Mouse (Mus musculus) intestine, embryonic 15.5 days (tissue): ENCODE data around the gene Stc2. TPM values are rescaled to one million over a fixed set of nuclear protein-coding genes. Genes with fewer than 3 reads are reported as not detected.

Experiments
- ATAC-seq: fragments of 200-750 bp; cut with Nextera tagmentation; 2 replicates; pipeline ENCODE4 v1.8.0; 2017; ENCODE audit warnings: moderate TSS enrichment, moderate library complexity
- H3K27ac ChIP-seq: fragments of 300-500 bp; sonication (generic); 2 replicates; pipeline ENCODE4 v1.5.1; 2015; ENCODE audit warnings: mild to moderate bottlenecking, inconsistent platforms
- H3K27me3 ChIP-seq: fragments of 300-500 bp; sonication (generic); replicated peaks from 2 replicates; pipeline ENCODE4 v1.6.1; 2015; ENCODE audit warnings: inconsistent platforms
- H3K36me3 ChIP-seq: fragments of 300-500 bp; sonication (generic); 2 replicates; pipeline ENCODE4 v1.6.1; 2015; ENCODE audit warnings: inconsistent platforms
- H3K4me1 ChIP-seq: fragments of 300-500 bp; sonication (generic); replicated peaks from 2 replicates; pipeline ENCODE4 v1.6.1; 2015; ENCODE audit warnings: inconsistent platforms
- H3K4me2 ChIP-seq: fragments of 300-500 bp; sonication (generic); replicated peaks from 2 replicates; pipeline ENCODE4 v1.6.1; 2015; ENCODE audit warnings: mild to moderate bottlenecking, inconsistent platforms
- H3K4me3 ChIP-seq: fragments of 300-500 bp; sonication (generic); replicated peaks from 2 replicates; pipeline ENCODE4 v1.5.1; 2015; ENCODE audit warnings: inconsistent platforms
- H3K9ac ChIP-seq: fragments of 300-500 bp; sonication (generic); 2 replicates; pipeline ENCODE4 v1.6.1; 2015; ENCODE audit warnings: inconsistent platforms
- H3K9me3 ChIP-seq: fragments of 300-500 bp; sonication (generic); 2 replicates; pipeline ENCODE4 v1.6.1; 2016; ENCODE audit warnings: inconsistent platforms
- WGBS: fragments of 180-500 bp; shearing (Covaris S2); methylation state at CpG from one replicate; pipeline ENCODE4 v1.1.7; 2015; 5-methylcytosine and 5-hydroxymethylcytosine counted together
- polyA plus RNA-seq: library from polyadenylated mRNA; unstranded; fragments of >200 nt; fragmentation: Nextera tagmentation; extraction: Ambion mirVana; gene quantifications from 2 replicates; pipeline ENCODE4 v1.2.1, GENCODE M21; 2015

Stc2 gene
- 8.5 and 8.9 TPM in 2 replicates for polyA plus RNA-seq

DNA sequence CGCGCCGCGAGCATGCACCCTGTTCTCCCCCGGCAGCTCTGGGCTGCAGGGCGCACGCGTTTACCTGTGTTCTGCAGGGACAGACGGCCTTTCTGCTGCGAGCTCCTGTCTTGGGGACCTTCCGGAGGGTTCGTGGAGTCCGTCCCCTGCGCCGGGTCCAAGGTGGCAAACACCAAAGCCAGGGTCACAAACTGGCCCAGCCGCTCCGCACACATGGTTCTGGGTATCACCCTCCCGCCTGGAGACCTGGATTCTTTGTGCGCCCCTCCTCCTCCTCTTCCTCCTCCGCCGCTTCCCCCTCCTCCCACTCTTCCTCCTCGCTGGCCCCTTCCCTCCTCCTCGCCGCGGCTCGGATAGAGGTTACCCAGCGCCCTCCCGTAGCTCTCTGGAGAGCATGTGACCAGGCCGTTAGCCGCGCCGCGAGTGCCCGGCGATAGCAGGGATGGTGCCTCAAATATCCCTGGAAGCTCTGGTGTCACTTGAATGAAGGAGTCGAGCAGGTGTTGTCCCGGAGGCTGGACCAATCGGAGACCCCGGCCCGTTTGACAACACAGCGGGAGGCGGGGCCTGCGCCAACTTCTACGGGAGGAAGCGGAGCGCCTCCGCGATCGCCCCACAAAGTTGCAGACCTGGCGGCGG, at the start of gene Stc2:
TSS of gene Stc2 (minus strand) at position 427 of the 639 bp plus-strand sequence.
- Histone ChIP-seq H3K36me3 (no peaks in the 10 kb centered on the region), H3K4me2 (peak within 1 kb of the TSS; percentile 98), H3K4me1 (peaks cover 13% of the 10 kb centered on the region; the same call in 1 of the 2 replicates), H3K27me3 (peaks cover 17% of the 10 kb centered on the region; the same call in 1 of the 2 replicates), H3K9me3 (no peaks in the 10 kb centered on the region), H3K9ac (peak within 1 kb of the TSS; percentile 76), H3K4me3 (peak within 1 kb of the TSS; percentile 72), H3K27ac (peak within 1 kb of the TSS; percentile 71)
- under 1% methylated on average over 48 of the region's 51 CpGs for WGBS
- ATAC-seq = peak; percentile 89

- Histone ChIP-seq H3K9ac (no peak overlapping the region), H3K4me1 (no peaks in the 10 kb centered on the region)
- WGBS = 78% methylated on average over 5 of the region's 5 CpGs
These were observed 47.2 kb upstream of the Stc2 start for GRCm38 (mm10) chr11:31417071-31417470.

GRCm38 (mm10) chr11:31412376-31412775, 42.5 kb upstream of the Stc2 start:
- no peaks in the 10 kb centered on the region for H3K27me3 ChIP-seq
- no peak for ATAC-seq
- 66% methylated on average over 3 of the region's 3 CpGs for WGBS
- no peaks in the 10 kb centered on the region for H3K9me3 ChIP-seq
- H3K9ac ChIP-seq = no peak overlapping the region
- no peaks in the 10 kb centered on the region for H3K36me3 ChIP-seq
- H3K27ac ChIP-seq = no peak overlapping the region
- H3K4me1 ChIP-seq = no peaks in the 10 kb centered on the region
- H3K4me3 ChIP-seq = no peak overlapping the region
- H3K4me2 ChIP-seq = no peak overlapping the region

More at GRCm38 (mm10) chr11:31417071-31417470, 47.2 kb upstream of the Stc2 start:
- no peak overlapping the region for H3K4me2 ChIP-seq
- H3K27ac ChIP-seq = no peak overlapping the region
- no peaks in the 10 kb centered on the region for H3K36me3 ChIP-seq
- ATAC-seq = no peak
- H3K27me3 ChIP-seq = no peaks in the 10 kb centered on the region
- no peak overlapping the region for H3K4me3 ChIP-seq
- no peaks in the 10 kb centered on the region for H3K9me3 ChIP-seq

DNA sequence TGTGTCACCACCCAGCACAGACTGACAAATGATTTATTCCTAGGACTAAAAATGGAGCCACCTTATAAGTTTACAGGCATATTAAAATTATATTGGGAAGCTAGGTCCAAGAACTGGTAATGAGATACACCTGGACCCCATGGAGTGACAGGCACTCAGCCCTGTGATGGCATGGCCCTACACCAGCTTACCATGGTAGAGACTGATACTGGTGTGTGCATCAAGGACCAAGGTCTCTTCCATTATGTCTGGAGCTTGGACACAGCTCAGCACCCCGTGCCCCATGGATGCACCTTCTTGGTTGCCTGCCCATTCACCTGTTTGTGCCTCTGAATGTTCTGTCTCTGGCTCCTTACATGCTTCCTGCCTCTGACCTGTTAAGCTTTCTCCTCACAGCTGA, 36.9 kb upstream of the Stc2 start:
- no peak overlapping the region for H3K4me3 ChIP-seq
- ATAC-seq = no peak
- H3K9ac ChIP-seq = no peak overlapping the region
- no peaks in the 10 kb centered on the region for H3K36me3 ChIP-seq
- H3K27ac ChIP-seq = no peak overlapping the region
- no peak overlapping the region for H3K4me2 ChIP-seq
- H3K9me3 ChIP-seq = no peaks in the 10 kb centered on the region
- no peaks in the 10 kb centered on the region for H3K4me1 ChIP-seq
- WGBS = 83% methylated on average over 1 of the region's 1 CpGs
- H3K27me3 ChIP-seq = no peaks in the 10 kb centered on the region

GRCm38 (mm10) chr11:31403080-31403479, 33.2 kb upstream of the Stc2 start:
- Histone ChIP-seq H3K4me3 (no peak overlapping the region), H3K27ac (no peak overlapping the region), H3K4me2 (no peak overlapping the region), H3K36me3 (no peaks in the 10 kb centered on the region), H3K27me3 (no peaks in the 10 kb centered on the region), H3K9me3 (no peaks in the 10 kb centered on the region), H3K9ac (no peak overlapping the region), H3K4me1 (no peaks in the 10 kb centered on the region)
- WGBS = 95% methylated on average over 1 of the region's 1 CpGs
- no peak for ATAC-seq

DNA sequence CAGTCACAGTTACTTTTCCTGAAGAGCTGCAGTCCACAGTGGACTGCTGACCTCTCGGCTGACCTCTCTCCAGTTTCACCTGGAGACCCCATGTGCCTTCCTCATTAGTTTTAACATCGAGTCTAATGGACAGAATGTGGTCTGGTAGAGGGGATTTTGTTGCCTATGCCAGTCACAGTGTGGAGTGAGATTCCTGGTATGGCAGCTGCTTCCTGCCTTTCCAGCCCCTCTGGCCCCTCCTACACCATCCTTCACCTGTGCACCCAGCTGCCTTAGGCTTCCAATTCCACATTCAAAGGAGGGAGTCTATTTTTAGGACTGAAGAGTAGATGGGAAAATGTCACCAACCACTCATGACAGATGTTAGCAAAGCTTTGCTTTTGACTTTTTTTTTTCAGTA, 28.7 kb upstream of the Stc2 start:
- no peak overlapping the region for H3K9ac ChIP-seq
- H3K9me3 ChIP-seq = no peaks in the 10 kb centered on the region
- H3K4me1 ChIP-seq = no peaks in the 10 kb centered on the region
- H3K4me3 ChIP-seq = no peak overlapping the region
- no peaks in the 10 kb centered on the region for H3K36me3 ChIP-seq
- H3K27ac ChIP-seq = no peak overlapping the region
- ATAC-seq = no peak
- no peak overlapping the region for H3K4me2 ChIP-seq
- no peaks in the 10 kb centered on the region for H3K27me3 ChIP-seq
- WGBS = 69% methylated on average over 2 of the region's 2 CpGs

DNA sequence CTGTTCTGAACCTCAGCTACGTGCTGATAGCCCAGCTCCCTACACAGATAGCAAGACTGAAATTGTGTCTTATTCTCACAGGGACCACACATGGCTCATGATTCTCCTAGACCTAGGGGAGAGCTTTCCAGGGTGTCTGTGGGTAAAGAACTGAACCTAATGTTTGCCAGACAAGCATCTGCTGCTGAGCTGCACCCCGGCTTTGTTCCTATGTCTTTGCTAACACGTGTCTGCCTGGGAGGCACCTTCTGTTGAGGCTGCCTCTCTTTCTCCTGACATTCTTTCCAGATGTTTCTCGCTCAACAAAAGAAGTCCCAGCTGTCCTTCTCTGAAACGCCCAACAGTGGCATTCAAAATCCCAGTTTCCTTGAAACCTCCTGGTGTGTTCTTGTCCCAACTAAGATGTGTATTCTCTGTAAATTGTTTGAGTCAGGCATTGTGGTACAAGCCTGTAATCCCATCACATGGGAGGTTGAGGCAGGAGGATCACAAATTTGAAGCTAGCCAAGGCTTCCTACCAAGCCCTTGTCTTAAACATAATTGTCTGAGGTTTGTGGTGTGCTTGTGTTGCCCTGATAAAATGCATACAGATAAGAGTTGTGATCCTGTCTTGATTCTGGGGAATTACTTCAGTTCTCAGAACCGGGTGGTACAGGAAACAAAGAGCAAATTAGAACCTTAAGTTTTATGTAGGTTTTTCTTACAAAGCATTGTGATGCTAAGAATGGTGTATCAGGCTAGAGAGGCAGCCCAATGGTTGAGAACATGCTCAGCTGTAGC, 27.0 kb upstream of the Stc2 start:
- Histone ChIP-seq H3K4me3 (no peak overlapping the region), H3K36me3 (no peaks in the 10 kb centered on the region), H3K9ac (no peak overlapping the region), H3K27ac (no peak overlapping the region), H3K4me2 (no peak overlapping the region), H3K4me1 (no peaks in the 10 kb centered on the region), H3K27me3 (no peaks in the 10 kb centered on the region), H3K9me3 (no peaks in the 10 kb centered on the region)
- ATAC-seq = no peak
- 67% methylated on average over 6 of the region's 6 CpGs for WGBS

DNA sequence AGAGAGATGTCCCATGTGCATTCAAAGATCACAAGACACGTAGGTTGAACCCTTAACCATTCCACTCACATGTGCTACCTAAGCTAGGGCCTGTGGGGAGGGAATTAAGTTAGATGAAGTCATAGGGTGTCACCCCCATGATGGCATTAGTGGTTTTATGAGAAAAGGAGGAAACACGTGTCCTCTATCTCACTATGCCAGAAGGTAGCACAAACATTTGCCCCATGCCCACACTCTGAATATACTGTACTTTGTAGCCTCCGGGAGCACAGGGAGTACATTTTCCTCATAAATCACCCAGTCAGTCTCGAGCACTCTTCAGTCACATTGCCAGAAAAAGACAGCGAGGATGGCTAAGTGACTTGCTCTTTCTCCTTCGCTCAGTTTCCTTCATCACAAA, 24.2 kb upstream of the Stc2 start:
- 68% methylated on average over 6 of the region's 6 CpGs for WGBS
- H3K36me3 ChIP-seq = no peaks in the 10 kb centered on the region
- no peaks in the 10 kb centered on the region for H3K9me3 ChIP-seq
- H3K27ac ChIP-seq = no peak overlapping the region
- H3K4me2 ChIP-seq = no peak overlapping the region
- no peak overlapping the region for H3K4me3 ChIP-seq
- H3K4me1 ChIP-seq = no peaks in the 10 kb centered on the region
- ATAC-seq = no peak
- H3K9ac ChIP-seq = no peak overlapping the region
- no peaks in the 10 kb centered on the region for H3K27me3 ChIP-seq

GRCm38 (mm10) chr11:31392340-31392739, 22.5 kb upstream of the Stc2 start:
- Histone ChIP-seq H3K4me2 (no peak overlapping the region), H3K27ac (no peak overlapping the region), H3K4me1 (no peaks in the 10 kb centered on the region), H3K36me3 (no peaks in the 10 kb centered on the region), H3K9me3 (no peaks in the 10 kb centered on the region), H3K27me3 (no peaks in the 10 kb centered on the region), H3K4me3 (no peak overlapping the region), H3K9ac (no peak overlapping the region)
- no peak for ATAC-seq
- WGBS = 61% methylated on average over 5 of the region's 5 CpGs

GRCm38 (mm10) chr11:31388890-31389289, 19.0 kb upstream of the Stc2 start:
- 32% methylated on average over 4 of the region's 4 CpGs for WGBS

GRCm38 (mm10) chr11:31387526-31387925, 17.7 kb upstream of the Stc2 start:
- H3K27ac ChIP-seq = no peak overlapping the region
- H3K4me1 ChIP-seq = 0 out of 2 replicates have a peak, but pooled peaks cover 5% of the 10 kb centered on the region
- no peak overlapping the region for H3K9ac ChIP-seq
- no peaks in the 10 kb centered on the region for H3K27me3 ChIP-seq
- H3K4me3 ChIP-seq = no peak overlapping the region
- H3K4me2 ChIP-seq = no peak overlapping the region
- 73% methylated on average over 5 of the region's 5 CpGs for WGBS
- no peaks in the 10 kb centered on the region for H3K36me3 ChIP-seq
- H3K9me3 ChIP-seq = no peaks in the 10 kb centered on the region
- ATAC-seq = no peak

More at GRCm38 (mm10) chr11:31388890-31389289, 19.0 kb upstream of the Stc2 start:
- H3K27me3 ChIP-seq = no peaks in the 10 kb centered on the region
- H3K4me2 ChIP-seq = no peak overlapping the region
- H3K4me1 ChIP-seq = 0 out of 2 replicates have a peak, but pooled peaks cover 5% of the 10 kb centered on the region
- ATAC-seq = peak; percentile 54; the same call in 1 of the 2 replicates
- H3K36me3 ChIP-seq = no peaks in the 10 kb centered on the region
- H3K9me3 ChIP-seq = no peaks in the 10 kb centered on the region
- no peak overlapping the region for H3K27ac ChIP-seq
- no peak overlapping the region for H3K9ac ChIP-seq
- H3K4me3 ChIP-seq = no peak overlapping the region

DNA sequence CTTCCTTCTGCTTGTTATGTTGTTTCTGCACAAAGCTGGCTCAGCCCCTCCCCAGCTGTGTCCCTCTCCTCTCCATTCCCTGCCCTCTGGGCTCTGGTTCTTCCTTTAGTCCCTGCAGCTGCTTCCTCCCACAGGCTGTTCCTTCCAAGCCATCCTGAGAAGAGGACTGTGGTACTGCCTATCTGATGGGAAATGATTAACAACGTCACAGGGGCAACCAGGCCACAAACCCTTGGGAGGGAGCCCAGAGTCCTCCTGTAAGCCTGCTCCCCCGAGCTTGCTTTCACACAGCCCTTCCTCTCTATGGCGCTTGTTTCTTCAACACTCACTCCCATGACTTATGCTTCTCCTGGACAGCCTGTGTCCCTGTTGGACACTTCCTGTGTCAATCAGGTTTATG, 16.7 kb upstream of the Stc2 start:
- no peaks in the 10 kb centered on the region for H3K27me3 ChIP-seq
- 34% methylated on average over 3 of the region's 3 CpGs for WGBS
- H3K9ac ChIP-seq = no peak overlapping the region
- H3K36me3 ChIP-seq = no peaks in the 10 kb centered on the region
- H3K4me3 ChIP-seq = no peak overlapping the region
- no peak for ATAC-seq
- 0 out of 2 replicates have a peak, but pooled peaks cover 5% of the 10 kb centered on the region for H3K4me1 ChIP-seq
- H3K9me3 ChIP-seq = no peaks in the 10 kb centered on the region
- H3K27ac ChIP-seq = no peak overlapping the region
- no peak overlapping the region for H3K4me2 ChIP-seq
